Mouse (Mus musculus): ENCODE measurements around the gene Dlg2.
A peak's percentile ranks its signal among the peaks of the same experiment; 100 is the strongest.

The Dlg2 gene

GRCm38 (mm10) chr7:92181959-92182612, 1705.6 kb downstream of the Dlg2 start:
- DNase-seq (ENCODE audit: low read depth): peak; percentile 10

DNA sequence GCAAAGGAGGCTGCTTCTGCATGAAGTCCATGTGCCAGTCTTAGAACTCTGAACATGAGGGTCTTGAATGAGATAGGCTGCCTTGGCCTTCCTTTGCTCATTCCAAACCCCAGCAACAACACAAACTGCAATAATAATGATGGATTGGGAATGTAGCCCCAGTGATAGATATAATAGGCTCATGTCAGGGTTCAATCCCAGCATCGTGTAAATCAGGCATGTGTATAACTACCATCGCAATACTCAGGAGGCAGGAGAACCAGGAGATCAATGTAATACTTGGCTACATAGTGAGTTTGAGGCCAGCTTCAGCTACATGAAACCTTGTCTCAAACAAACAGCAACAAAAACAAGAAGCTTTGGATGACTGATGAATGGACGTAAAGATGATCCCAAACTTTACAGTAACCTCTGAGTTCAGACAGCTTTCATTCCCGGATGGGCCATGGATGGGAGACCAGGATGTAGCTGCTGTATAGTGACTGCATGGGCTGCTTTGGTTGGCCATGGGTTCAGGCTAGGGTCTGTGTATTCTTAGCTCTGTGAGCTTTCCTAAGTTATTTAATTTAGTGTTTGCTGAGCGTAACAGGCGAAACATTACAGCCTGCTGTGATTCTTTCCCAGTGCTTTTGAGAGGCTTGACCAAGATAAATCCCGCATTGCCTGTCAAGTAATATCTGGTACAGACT, 1708.0 kb downstream of the Dlg2 start:
- no peak for DNase-seq (ENCODE audit: low read depth)

DNA sequence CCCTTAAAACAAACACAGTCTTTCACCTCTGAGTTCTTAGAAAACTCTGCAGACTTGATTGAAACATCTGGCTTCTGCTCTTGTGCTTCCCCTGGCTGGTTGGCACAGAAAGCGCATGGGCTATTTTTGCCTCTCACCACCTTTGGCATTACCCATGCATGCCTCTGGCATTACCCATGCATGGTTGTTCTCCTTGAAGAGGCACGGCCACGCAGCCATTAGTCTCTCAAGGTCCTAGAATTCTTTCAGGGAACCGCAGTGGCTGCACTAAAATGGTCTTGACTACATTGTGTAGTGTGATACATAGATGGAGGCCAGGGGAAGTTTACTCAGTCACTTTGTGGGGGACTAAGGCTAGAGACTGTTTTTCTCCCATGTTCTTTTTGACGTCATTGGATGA, 1709.9 kb downstream of the Dlg2 start:
- no peak for DNase-seq (ENCODE audit: low read depth)

- no peak for DNase-seq (ENCODE audit: low read depth)
Measured at GRCm38 (mm10) chr7:92189149-92189548, 1712.7 kb downstream of the Dlg2 start.

GRCm38 (mm10) chr7:92196004-92196403, 1719.5 kb downstream of the Dlg2 start:
- no peak for DNase-seq (ENCODE audit: low read depth)

DNA sequence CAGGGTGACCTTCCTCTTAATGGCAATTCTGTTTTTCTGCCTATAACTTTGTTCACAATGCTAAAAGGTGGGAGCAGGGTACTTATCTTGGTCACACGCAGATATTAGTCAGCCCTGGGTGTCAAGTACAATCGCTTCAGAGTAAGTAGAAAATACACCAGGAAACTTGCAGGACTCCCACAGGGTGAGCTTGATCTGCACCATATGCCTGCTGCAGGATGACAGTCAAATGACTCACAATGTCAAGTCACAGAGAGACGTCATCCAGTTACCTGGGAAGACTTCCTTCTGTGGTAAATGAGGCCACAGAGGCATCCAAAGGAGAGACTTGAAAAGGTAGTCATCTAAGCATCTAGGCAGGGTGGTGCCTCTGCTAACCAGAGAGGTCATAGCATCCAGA, 1721.1 kb downstream of the Dlg2 start:
- no peak for DNase-seq (ENCODE audit: low read depth)

- no peak for DNase-seq (ENCODE audit: low read depth)
Measured at GRCm38 (mm10) chr7:92199131-92199530, 1722.7 kb downstream of the Dlg2 start.

- no peak for DNase-seq (ENCODE audit: low read depth)
Measured at GRCm38 (mm10) chr7:92210701-92211100, 1734.2 kb downstream of the Dlg2 start.

DNA sequence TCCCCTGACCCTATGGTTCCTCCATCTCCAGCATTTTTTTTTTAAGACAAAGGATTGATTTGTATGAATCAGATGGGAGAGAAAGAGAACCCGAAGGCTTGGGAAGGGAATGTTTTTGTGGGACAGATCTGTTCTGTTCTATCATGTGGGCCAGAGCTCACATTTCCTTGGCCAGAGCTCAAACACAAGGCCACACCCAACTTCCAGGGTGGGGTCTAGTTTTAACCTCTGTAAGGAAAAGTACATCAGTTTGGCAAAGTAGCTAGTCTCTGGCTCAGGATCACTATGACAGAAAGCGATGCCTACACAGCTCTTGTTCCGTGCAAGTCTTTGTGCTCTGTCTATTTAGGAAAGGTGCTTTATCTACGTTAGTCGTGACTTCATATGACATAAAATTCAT, 1737.3 kb downstream of the Dlg2 start:
- no peak for DNase-seq (ENCODE audit: low read depth)

- no peak for DNase-seq (ENCODE audit: low read depth)
Measured at GRCm38 (mm10) chr7:92218171-92218570, 1741.7 kb downstream of the Dlg2 start.

DNA sequence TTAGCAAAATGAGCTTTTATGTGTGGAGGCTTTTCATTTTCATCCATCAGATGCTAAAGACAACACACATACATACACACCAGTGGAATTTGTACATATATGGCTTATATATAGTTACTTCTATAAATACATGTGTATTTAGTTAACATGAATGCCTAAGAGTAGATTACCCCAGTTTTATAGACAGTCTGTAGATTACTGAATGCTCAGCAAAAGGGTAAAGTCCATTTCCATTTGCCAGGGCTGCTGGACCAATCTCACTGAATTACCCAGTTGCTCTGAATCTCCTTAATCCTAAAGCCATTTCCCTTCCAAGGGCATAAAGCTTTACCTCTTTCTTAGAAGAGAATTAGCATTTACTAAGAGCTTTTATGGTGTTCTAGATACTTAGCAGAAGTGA, 1744.1 kb downstream of the Dlg2 start:
- no peak for DNase-seq (ENCODE audit: low read depth)

DNA sequence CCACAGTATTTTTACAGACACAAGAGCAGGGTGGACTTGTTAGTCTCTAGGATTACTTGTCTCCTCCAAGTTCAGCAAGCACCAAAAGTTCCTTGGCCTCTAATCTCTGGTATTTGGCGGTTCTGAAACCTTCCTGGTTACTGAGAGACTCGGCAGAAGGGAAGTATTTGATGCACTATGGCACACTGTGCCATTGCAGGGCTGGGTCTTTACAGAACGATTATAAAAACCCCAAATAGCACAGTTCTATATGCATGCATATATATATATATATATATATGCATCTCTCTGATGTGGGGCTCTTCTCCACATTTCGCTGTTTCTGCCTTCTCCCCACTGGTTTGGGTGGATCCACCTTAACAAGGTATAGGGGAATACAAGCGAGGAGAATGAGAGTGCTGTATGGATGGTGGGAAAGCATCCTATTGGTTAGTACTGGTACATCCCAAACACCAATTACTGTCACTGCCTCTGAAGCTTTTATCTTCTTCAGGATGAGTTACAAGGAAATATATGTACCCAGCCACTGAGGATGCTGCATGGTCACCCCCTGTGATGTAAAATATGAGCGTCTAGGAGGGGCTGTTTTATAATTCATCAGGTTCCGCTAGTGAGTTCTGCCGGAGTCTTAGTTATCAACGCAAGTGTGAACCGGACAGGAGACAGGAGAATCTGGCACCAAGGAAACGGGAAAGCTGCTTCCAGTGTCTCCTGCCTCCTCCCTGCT, 1758.2 kb downstream of the Dlg2 start:
- DNase-seq (ENCODE audit: low read depth): no peak

- DNase-seq (ENCODE audit: low read depth): no peak
Measured at GRCm38 (mm10) chr7:92235541-92236031, 1759.1 kb downstream of the Dlg2 start.

DNA sequence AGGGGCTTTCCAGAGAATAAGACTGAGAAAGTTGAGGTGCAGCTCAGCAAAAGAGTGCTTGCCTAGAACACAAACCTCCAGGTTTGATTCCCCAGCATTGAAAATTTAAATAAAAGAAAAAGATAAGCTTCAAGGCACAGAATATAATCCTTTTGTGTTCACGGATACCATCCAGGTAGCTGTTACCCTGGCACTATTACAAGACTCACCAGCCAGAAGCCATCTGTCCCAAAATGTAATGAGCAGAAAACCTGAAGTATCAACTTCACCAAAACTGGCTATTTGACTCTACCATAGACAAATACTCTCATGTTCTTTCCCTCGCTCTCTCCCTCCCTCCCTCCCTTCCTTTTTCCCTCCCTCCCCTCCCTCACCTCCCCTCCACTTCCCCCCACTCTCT, 1764.4 kb downstream of the Dlg2 start:
- DNase-seq (ENCODE audit: low read depth): no peak

- no peak for DNase-seq (ENCODE audit: low read depth)
Measured at GRCm38 (mm10) chr7:92247594-92247993, 1771.1 kb downstream of the Dlg2 start.

DNA sequence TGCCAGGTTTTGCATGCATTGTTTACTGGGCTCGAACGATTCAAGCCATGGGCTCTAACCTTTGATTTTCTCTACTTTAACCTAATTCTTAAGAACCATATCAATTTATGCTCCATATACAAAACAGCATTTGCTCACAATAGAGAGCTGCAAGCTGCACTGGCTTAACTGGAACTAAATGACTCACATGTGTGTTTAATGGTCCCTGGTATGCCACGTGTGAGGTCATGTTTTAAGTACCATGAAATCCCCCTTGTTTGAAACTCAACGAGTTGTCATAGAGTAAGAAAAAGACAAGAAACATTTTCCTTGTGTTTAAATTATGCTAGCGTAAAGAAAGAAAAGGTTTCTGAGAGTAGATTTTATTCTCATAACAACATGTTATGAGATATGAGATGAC, 1772.1 kb downstream of the Dlg2 start:
- DNase-seq (ENCODE audit: low read depth): no peak

DNA sequence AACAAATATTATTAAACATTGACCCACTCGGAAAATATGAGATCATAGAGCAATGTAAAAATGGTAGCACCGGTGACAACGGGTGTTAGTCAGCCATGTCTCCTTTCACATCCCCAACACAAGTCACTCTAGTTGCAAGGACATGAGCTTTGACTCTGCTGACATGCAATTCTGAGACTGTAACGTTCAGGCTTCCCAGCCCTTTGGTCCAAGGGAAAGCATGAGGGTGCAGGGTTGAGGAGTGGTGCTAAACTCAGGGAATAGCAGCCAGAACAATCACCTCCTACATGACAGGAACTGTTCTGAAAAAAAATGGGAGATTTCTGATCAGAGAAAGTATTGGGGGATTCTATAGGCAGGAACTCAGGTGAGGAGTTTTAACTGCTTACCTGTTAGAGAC, 1781.7 kb downstream of the Dlg2 start:
- DNase-seq (ENCODE audit: low read depth): no peak

DNA sequence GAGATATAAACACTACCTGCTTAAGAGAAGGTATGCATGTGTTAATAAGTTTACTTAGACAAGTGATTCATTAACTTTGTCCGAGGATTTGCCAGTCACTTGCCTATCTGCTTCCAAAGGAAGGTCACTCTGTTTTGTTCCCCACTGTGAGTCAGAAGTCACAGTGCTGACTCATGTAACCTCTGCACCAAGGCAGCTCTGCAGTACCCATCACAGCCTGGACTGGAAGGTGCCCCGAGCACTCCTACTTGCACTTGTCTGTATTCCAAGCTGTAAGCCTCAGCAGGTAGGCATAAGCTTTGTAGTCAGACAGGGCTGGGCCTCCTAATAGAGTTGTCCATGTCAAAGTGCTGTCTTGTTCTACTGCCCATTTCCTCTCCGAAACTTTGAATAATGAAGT, 1782.2 kb downstream of the Dlg2 start:
- DNase-seq (ENCODE audit: low read depth): no peak

GRCm38 (mm10) chr7:92264325-92264724, 1787.9 kb downstream of the Dlg2 start:
- DNase-seq (ENCODE audit: low read depth): no peak

DNA sequence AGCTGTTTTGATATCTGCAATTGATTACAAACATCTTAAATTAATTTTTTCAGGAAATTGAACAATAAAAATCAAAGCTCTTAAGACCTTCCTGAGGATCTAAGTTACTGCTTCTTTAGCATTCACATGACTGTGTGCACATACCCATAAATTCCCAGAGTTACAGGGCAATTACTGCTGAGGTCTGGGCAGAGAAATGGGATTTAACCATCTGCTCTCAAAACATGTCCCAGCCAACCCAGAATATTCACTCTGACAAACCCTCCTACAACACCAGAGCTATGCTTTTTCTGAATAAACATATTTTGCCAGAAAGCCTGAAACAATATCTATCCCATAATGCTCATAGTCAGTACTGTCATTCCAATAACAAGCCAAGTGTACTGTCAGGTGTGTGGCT, 1788.5 kb downstream of the Dlg2 start:
- DNase-seq (ENCODE audit: low read depth): no peak

DNA sequence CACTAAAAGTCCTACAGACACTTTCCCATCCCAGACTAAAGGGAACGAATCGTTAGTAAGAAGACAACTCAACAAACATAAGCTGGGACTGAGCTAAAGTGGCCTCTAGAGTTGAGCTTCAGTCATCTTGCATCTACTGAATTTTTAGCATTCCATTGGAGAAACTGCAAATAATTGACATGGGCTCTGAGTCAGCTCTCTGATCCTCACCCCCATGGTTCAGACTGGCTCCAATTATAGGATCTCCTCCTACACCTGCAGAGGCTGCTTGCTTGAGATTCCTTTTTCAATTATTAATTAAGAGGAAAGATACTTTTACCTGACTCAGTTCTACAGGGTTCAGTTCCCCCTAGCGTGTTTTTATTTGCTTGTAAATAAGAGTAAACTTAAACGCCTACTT, 1798.9 kb downstream of the Dlg2 start:
- DNase-seq (ENCODE audit: low read depth): no peak

GRCm38 (mm10) chr7:92277629-92278028, 1801.2 kb downstream of the Dlg2 start:
- DNase-seq (ENCODE audit: low read depth): no peak

DNA sequence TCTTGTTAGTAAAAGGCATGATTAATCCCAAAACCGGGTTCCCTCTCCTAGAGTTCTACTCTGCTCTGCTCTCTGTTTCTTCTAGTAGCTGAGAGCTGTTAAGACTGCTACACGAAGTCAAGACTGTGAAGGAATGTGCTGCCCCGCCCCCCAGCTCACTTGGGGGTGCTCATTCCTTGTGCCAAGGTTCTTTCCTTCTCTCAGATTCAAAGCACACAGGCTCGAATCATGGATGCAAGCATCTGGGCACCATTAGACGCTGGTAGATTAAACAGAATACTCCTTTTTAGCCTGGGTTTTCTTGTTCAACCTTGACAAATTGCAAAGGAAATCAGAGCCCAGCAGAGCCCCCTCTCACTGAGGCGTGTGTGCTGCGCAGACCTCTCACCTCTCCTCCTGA, 1804.5 kb downstream of the Dlg2 start:
- DNase-seq (ENCODE audit: low read depth): no peak
